ENCODE assay signal across 9 mouse cellular contexts in genomic region chr10:116319246-116319645, GRCm38 (mm10). TPM values are rescaled to one million over a fixed set of nuclear protein-coding genes. Genes with fewer than 3 reads are reported as not detected.
DNase-seq lines count a peak whose midpoint lies in the region; ATAC-seq and TF ChIP-seq lines count a peak whose summit lies in the region.
"Had no signal": no experiment of that assay in that cellular context is flagged by ENCODE, and none has a peak within 500 bp of the region (broad histone marks: within the 10 kb centered on the region; RNA-seq: fewer than 3 reads in every experiment).

No protein-coding gene starts in this region.

- H3K4me2 ChIP-seq in kidney, embryonic 16.5 days (replicated peaks; ENCODE audit: low read depth, low read length), result peak overlapping the region; percentile 17; the same call in 1 of the 2 replicates
- peak overlapping the region; percentile 36 for H3K4me2 ChIP-seq in limb, embryonic 14.5 days (replicated peaks; ENCODE audit: low read depth, low read length, severe bottlenecking)
- H3K4me2 ChIP-seq: liver, embryonic 15.5 days had no signal

- no peak overlapping the region; the same call in 1 of the 2 replicates for H3K27ac ChIP-seq in heart, adult 2 months
- no peak overlapping the region for H3K27ac ChIP-seq in kidney, embryonic 16.5 days (ENCODE audit: low read length)
- no peak overlapping the region for H3K27ac ChIP-seq in limb, embryonic 14.5 days (replicated peaks; ENCODE audit: low read depth, low read length)
- H3K27ac ChIP-seq: liver, embryonic 15.5 days had no signal

- H3K4me3 ChIP-seq in heart, adult 2 months, result no peak overlapping the region
- H3K4me3 ChIP-seq in kidney, embryonic 16.5 days (ENCODE audit: low read length), result no peak overlapping the region
- 0 out of 2 replicates have a peak overlapping the region, but pooled peaks have one; percentile 4 for H3K4me3 ChIP-seq in limb, embryonic 14.5 days (replicated peaks; ENCODE audit: low read length)
- H3K4me3 ChIP-seq: liver, embryonic 15.5 days had no signal

- TF ChIP-seq POLR2A in heart, adult 2 months (IDR thresholded peaks at IDR 0.05; ENCODE audit: insufficient read depth, low read depth, low read length), result 0 out of 2 replicates have a peak, but pooled peaks have one; percentile 15
- TF ChIP-seq POLR2A in limb, embryonic 14.5 days (IDR thresholded peaks at IDR 0.05; ENCODE audit: borderline replicate concordance, extremely low read depth, insufficient read depth, insufficient read length), result no peak

- peaks cover 9% of the 10 kb centered on the region for H3K4me1 ChIP-seq in heart, adult 2 months (ENCODE audit: control insufficient read depth, insufficient read depth, low read length)
- no peaks in the 10 kb centered on the region for H3K4me1 ChIP-seq in kidney, embryonic 16.5 days (ENCODE audit: insufficient read depth, low read length)
- H3K4me1 ChIP-seq in limb, embryonic 14.5 days (ENCODE audit: control insufficient read depth, insufficient read depth, low read length), result no peaks in the 10 kb centered on the region
- H3K4me1 ChIP-seq: liver, embryonic 15.5 days had no signal

- peak; percentile 70; the same call in 1 of the 2 replicates for ATAC-seq in kidney, embryonic 16.5 days (ENCODE audit: low FRiP score, low TSS enrichment)
- 0 out of 2 replicates have a peak, but pooled peaks have one; percentile 44 for ATAC-seq in limb, embryonic 14.5 days (ENCODE audit: low FRiP score, low read depth)

- no peaks in the 10 kb centered on the region for H3K9me3 ChIP-seq in kidney, embryonic 16.5 days (ENCODE audit: low read length)
- H3K9me3 ChIP-seq in limb, embryonic 14.5 days (ENCODE audit: control insufficient read depth, low read length), result no peaks in the 10 kb centered on the region
- H3K9me3 ChIP-seq: liver, embryonic 15.5 days had no signal

- intact Hi-C loops in heart, adult 2 months (cut with DNase I), result loop anchor here (1.0 kb wide), 1 partner anchor 111 kb away; no protein-coding TSS in a partner anchor

- TF ChIP-seq CTCF in heart, adult 2 months (IDR thresholded peaks at IDR 0.05), result peak; percentile 98

- H3K79me2 ChIP-seq in heart, adult 2 months (replicated peaks; ENCODE audit: control insufficient read depth, insufficient read depth, low read length), result no peaks in the 10 kb centered on the region

- no peak overlapping the region for H3K9ac ChIP-seq in heart, adult 2 months (ENCODE audit: low read depth, low read length)
- no peak overlapping the region for H3K9ac ChIP-seq in kidney, embryonic 16.5 days (replicated peaks; ENCODE audit: low read length)
- H3K9ac ChIP-seq in limb, embryonic 14.5 days (ENCODE audit: low read depth, low read length, severe bottlenecking), result no peak overlapping the region
- H3K9ac ChIP-seq: liver, embryonic 15.5 days had no signal

- H3K36me3 ChIP-seq in heart, adult 2 months (ENCODE audit: control insufficient read depth, insufficient read depth, low read length), result peaks cover 57% of the 10 kb centered on the region
- H3K36me3 ChIP-seq in kidney, embryonic 16.5 days (ENCODE audit: insufficient read depth, low read length), result no peaks in the 10 kb centered on the region
- H3K36me3 ChIP-seq in limb, embryonic 14.5 days (ENCODE audit: control insufficient read depth, insufficient read depth, low read length), result no peaks in the 10 kb centered on the region
- H3K36me3 ChIP-seq: liver, embryonic 15.5 days had no signal

- DNase-seq in CD4-positive helper T cell, adult 2 months (ENCODE audit: low read depth, low spot score), result peak; percentile 26
- DNase-seq in adrenal gland, postnatal 10 days, result peak; percentile 87
- DNase-seq in embryo, embryonic 9.5 days (ENCODE audit: extremely low spot score), result peak; percentile 73
- peak; percentile 72 to 77 for DNase-seq in heart, adult 2 months
- DNase-seq in limb, embryonic 14.5 days (ENCODE audit: low spot score), result peak; percentile 94
- peak; percentile 55 for DNase-seq in ovary, adult 18-20 months (ENCODE audit: low spot score)
- peak; percentile 34 for DNase-seq in urinary bladder, adult 2 months (ENCODE audit: low spot score)

- TF ChIP-seq EP300 in heart, adult 2 months (IDR thresholded peaks at IDR 0.05; ENCODE audit: insufficient read depth, low read depth, low read length), result no peak

- H3K27me3 ChIP-seq in heart, adult 2 months (ENCODE audit: control insufficient read depth, insufficient read depth, low read length), result no peaks in the 10 kb centered on the region
- no peaks in the 10 kb centered on the region for H3K27me3 ChIP-seq in kidney, embryonic 16.5 days (ENCODE audit: insufficient read depth, low read length)
- H3K27me3 ChIP-seq in limb, embryonic 14.5 days (ENCODE audit: control insufficient read depth, insufficient read depth, low read length), result no peaks in the 10 kb centered on the region
- H3K27me3 ChIP-seq: liver, embryonic 15.5 days had no signal

- WGBS in heart, adult 2 months, result 14% methylated on average over 12 of the region's 12 CpGs
- WGBS in kidney, embryonic 16.5 days, result 24% methylated on average over 12 of the region's 12 CpGs
- 21% methylated on average over 12 of the region's 12 CpGs for WGBS in limb, embryonic 14.5 days

RNA-seq across cellular contexts. Expression of gene Ptprb, which starts 43.9 kb away (rescaled TPM):
- 10 to 100 TPM; 52.5 to 54.8 TPM for total RNA-seq in adrenal gland, postnatal 10 days (2021)
- total RNA-seq in heart, adult 2 months (2021), result 10 to 100 TPM; 63.1 to 66.3 TPM
- polyA plus RNA-seq in heart, adult 2 months (2012; rRNA removed), result 14.8 and 25.1 TPM in 2 replicates
- 7.0 and 7.3 TPM in 2 replicates for polyA plus RNA-seq in kidney, embryonic 16.5 days (2015; fragmentation: Nextera tagmentation; extraction: Ambion mirVana)
- 2.0 and 2.3 TPM in 2 replicates for polyA plus RNA-seq in limb, embryonic 14.5 days (2012; rRNA removed)
- 3.3 and 3.4 TPM in 2 replicates for polyA plus RNA-seq in limb, embryonic 14.5 days (2014; fragmentation: Nextera tagmentation; extraction: Ambion mirVana)
- 9.5 and 14.5 TPM in 2 replicates for polyA plus RNA-seq in urinary bladder, adult 2 months (2012; rRNA removed)

Comparison
In these comparisons a context has a peak if more than half of its experiments do, and no peak if none do; other contexts are left out.
1. DNase-seq: peak in every context shown above with its lines; median percentile 94 in limb, embryonic 14.5 days; 87 in adrenal gland, postnatal 10 days; 74 in heart, adult 2 months; 73 in embryo, embryonic 9.5 days; 55 in ovary, adult 18-20 months; 34 in urinary bladder, adult 2 months; 26 in CD4-positive helper T cell, adult 2 months.